Mouse (Mus musculus) C2C12 (cell line): ENCODE measurements around the gene Sgsm2.

Experiments
- CEBPB ChIP-seq: IDR thresholded peaks from one replicate; pipeline ENCODE4 v1.6.1; 2011; ENCODE audit warnings: low read depth, mild to moderate bottlenecking, control low read depth, moderate library complexity
- CTCF ChIP-seq: IDR thresholded peaks from one replicate; pipeline ENCODE4 v1.5.1; 2011; ENCODE audit not compliant: control insufficient read depth, insufficient read depth, insufficient read length
- MAX ChIP-seq: IDR thresholded peaks from one replicate; pipeline ENCODE4 v1.6.1; 2011; ENCODE audit warnings: mild to moderate bottlenecking, control low read depth

DNA sequence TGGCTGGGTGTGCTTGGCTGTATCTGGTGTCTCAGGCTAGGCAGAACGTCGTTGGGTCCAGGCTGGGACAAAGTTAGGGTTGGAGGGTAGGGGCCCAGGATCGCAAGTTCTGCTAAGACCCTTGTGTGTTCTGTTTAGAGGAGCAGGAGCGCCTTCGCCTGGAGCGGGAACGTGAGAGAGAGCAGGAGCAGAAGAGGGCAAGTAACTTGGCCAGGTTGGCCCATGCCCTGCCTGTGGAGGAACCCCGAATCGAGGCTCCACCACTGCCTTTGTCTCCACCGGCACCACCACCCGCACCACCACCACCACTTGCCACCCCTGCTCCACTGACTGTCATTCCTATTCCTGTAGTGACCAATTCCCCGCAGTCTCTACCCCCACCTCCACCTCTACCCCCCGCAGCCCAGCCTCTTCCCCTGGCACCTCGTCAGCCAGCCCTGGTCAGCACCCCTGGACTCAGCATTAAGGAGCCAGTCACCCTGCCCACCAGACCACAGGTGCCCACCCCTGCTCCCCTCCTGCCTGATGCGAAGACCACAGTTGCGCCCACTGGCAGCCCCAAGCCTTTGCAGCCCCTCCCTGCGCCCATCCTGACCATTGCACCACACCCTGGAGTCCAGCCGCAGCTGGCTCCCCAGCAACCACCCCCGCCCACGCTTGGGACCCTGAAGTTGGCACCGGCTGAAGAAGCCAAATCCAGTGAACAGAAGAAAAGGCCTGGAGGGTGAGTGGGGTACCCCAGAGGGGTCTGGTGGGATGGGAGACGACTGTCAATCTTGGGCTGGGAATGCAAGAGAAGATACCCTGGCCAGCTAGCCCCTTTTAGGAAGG lies 60.4 kb downstream of the Sgsm2 start:
- TF ChIP-seq MAX = no peak
- no peak for TF ChIP-seq CEBPB
- TF ChIP-seq CTCF = no peak
